Mouse (Mus musculus) midbrain, embryonic 11.5 days (tissue): ENCODE measurements around the gene Selenof. TPM values are rescaled to one million over a fixed set of nuclear protein-coding genes. Genes with fewer than 3 reads are reported as not detected.

ENCODE experiments used
- ATAC-seq: fragments of 200-750 bp; cut with Nextera tagmentation; 2 replicates; pipeline ENCODE4 v1.8.0; 2017; ENCODE audit warnings: moderate TSS enrichment, moderate library complexity; ENCODE audit not compliant: low FRiP score
- DNase-seq: peaks from one replicate; pipeline ENCODE4 v3.0.0; 2015; ENCODE audit warnings: low spot score; ENCODE audit errors: missing footprints
- H3K27ac ChIP-seq: fragments of 300-500 bp; sonication (generic); 2 replicates; pipeline ENCODE4 v1.5.1; 2014; ENCODE audit warnings: low read depth, low read length
- H3K27me3 ChIP-seq: fragments of 300-500 bp; sonication (generic); 2 replicates; pipeline ENCODE4 v1.6.1; 2014; ENCODE audit warnings: mild to moderate bottlenecking, low read length, moderate library complexity, mixed read lengths; ENCODE audit not compliant: control insufficient read depth, insufficient read depth
- H3K36me3 ChIP-seq: fragments of 300-500 bp; sonication (generic); 2 replicates; pipeline ENCODE4 v1.6.1; 2014; ENCODE audit warnings: mild to moderate bottlenecking, low read length, moderate library complexity, mixed read lengths; ENCODE audit not compliant: control insufficient read depth, insufficient read depth
- H3K4me1 ChIP-seq: fragments of 300-500 bp; sonication (generic); 2 replicates; pipeline ENCODE4 v1.6.1; 2014; ENCODE audit warnings: low read length; ENCODE audit not compliant: control insufficient read depth, insufficient read depth
- H3K4me2 ChIP-seq: fragments of 300-500 bp; sonication (generic); 2 replicates; pipeline ENCODE4 v1.6.1; 2014; ENCODE audit warnings: mild to moderate bottlenecking, moderate library complexity
- H3K4me3 ChIP-seq: fragments of 300-500 bp; sonication (generic); 2 replicates; pipeline ENCODE4 v1.5.1; 2014; ENCODE audit warnings: low read depth, low read length
- H3K9ac ChIP-seq: fragments of 300-500 bp; sonication (generic); 2 replicates; pipeline ENCODE4 v1.6.1; 2014; ENCODE audit warnings: low read length
- H3K9me3 ChIP-seq: fragments of 300-500 bp; sonication (generic); 2 replicates; pipeline ENCODE4 v1.6.1; 2016; ENCODE audit warnings: low read length; ENCODE audit not compliant: control insufficient read depth
- WGBS: fragments of 180-500 bp; shearing (Covaris S2); extraction: QIAGEN DNeasy Blood & Tissue Kit; methylation state at CpG from one replicate; pipeline ENCODE4 v1.1.7; 2014; 5-methylcytosine and 5-hydroxymethylcytosine counted together
- polyA plus RNA-seq: library from polyadenylated mRNA; unstranded; fragments of >200 nt; fragmentation: Nextera tagmentation; extraction: Ambion mirVana; gene quantifications from 2 replicates; pipeline ENCODE4 v1.2.1, GENCODE M21; 2014

Gene Selenof
- polyA plus RNA-seq, 1 experiment from 2014 or later, result 426 TPM

GRCm38 (mm10) chr3:144570816-144571487 lies 848 bp downstream of the Selenof start:
- ATAC-seq (no peak), DNase-seq (no peak)
- Histone ChIP-seq H3K4me2 (peak overlapping the region; percentile 51), H3K36me3 (no peaks in the 10 kb centered on the region), H3K9ac (peak overlapping the region; percentile 87), H3K4me3 (peak overlapping the region; percentile 74), H3K4me1 (peaks cover 16% of the 10 kb centered on the region), H3K27me3 (no peaks in the 10 kb centered on the region), H3K27ac (peak overlapping the region; percentile 90), H3K9me3 (no peaks in the 10 kb centered on the region)
- WGBS, result under 1% methylated on average over 25 of the region's 25 CpGs

GRCm38 (mm10) chr3:144574256-144574655 lies 4.2 kb downstream of the Selenof start:
- Histone ChIP-seq H3K4me3 (no peak overlapping the region), H3K9ac (no peak overlapping the region), H3K4me1 (peaks cover 8% of the 10 kb centered on the region), H3K27ac (no peak overlapping the region), H3K36me3 (peaks cover 6% of the 10 kb centered on the region), H3K9me3 (no peaks in the 10 kb centered on the region), H3K27me3 (no peaks in the 10 kb centered on the region), H3K4me2 (no peak overlapping the region)
- no peak for ATAC-seq
- peak; percentile 47 for DNase-seq
- 96% methylated on average over 7 of the region's 7 CpGs for WGBS

- Histone ChIP-seq H3K36me3 (peaks cover 11% of the 10 kb centered on the region), H3K4me1 (no peaks in the 10 kb centered on the region), H3K9ac (no peak overlapping the region), H3K9me3 (no peaks in the 10 kb centered on the region), H3K27me3 (no peaks in the 10 kb centered on the region), H3K4me2 (no peak overlapping the region), H3K4me3 (no peak overlapping the region), H3K27ac (no peak overlapping the region)
- WGBS, result 91% methylated on average over 10 of the region's 10 CpGs
- ATAC-seq (no peak), DNase-seq (peak; percentile 61)
These were observed 7.5 kb downstream of the Selenof start for GRCm38 (mm10) chr3:144577366-144578340.

GRCm38 (mm10) chr3:144578921-144579320 lies 8.8 kb downstream of the Selenof start:
- peaks cover 11% of the 10 kb centered on the region for H3K36me3 ChIP-seq

GRCm38 (mm10) chr3:144579796-144580195 lies 9.7 kb downstream of the Selenof start:
- ATAC-seq (no peak), DNase-seq (peak; percentile 6)
- Histone ChIP-seq H3K27me3 (no peaks in the 10 kb centered on the region), H3K9me3 (no peaks in the 10 kb centered on the region), H3K9ac (no peak overlapping the region), H3K4me2 (no peak overlapping the region), H3K27ac (no peak overlapping the region), H3K4me1 (no peaks in the 10 kb centered on the region), H3K36me3 (peaks cover 11% of the 10 kb centered on the region), H3K4me3 (no peak overlapping the region)
- 87% methylated on average over 5 of the region's 5 CpGs for WGBS

More at GRCm38 (mm10) chr3:144578921-144579320, 8.8 kb downstream of the Selenof start:
- no peak overlapping the region for H3K27ac ChIP-seq
- H3K4me2 ChIP-seq, result no peak overlapping the region
- no peak overlapping the region for H3K4me3 ChIP-seq
- no peak overlapping the region for H3K9ac ChIP-seq
- DNase-seq, result no peak
- WGBS, result 93% methylated on average over 4 of the region's 4 CpGs
- H3K27me3 ChIP-seq, result no peaks in the 10 kb centered on the region
- no peaks in the 10 kb centered on the region for H3K4me1 ChIP-seq
- no peak for ATAC-seq
- no peaks in the 10 kb centered on the region for H3K9me3 ChIP-seq

GRCm38 (mm10) chr3:144580281-144580680 lies 10.2 kb downstream of the Selenof start:
- DNase-seq (peak; percentile 61), ATAC-seq (no peak)
- no peak overlapping the region for H3K4me2 ChIP-seq
- no peaks in the 10 kb centered on the region for H3K4me1 ChIP-seq
- H3K36me3 ChIP-seq, result peaks cover 11% of the 10 kb centered on the region
- H3K9me3 ChIP-seq, result no peaks in the 10 kb centered on the region
- no peaks in the 10 kb centered on the region for H3K27me3 ChIP-seq
- H3K9ac ChIP-seq, result no peak overlapping the region
- 93% methylated on average over 7 of the region's 7 CpGs for WGBS
- H3K27ac ChIP-seq, result no peak overlapping the region
- H3K4me3 ChIP-seq, result no peak overlapping the region

- no peak overlapping the region for H3K27ac ChIP-seq
- H3K4me3 ChIP-seq, result no peak overlapping the region
- H3K27me3 ChIP-seq, result no peaks in the 10 kb centered on the region
- H3K36me3 ChIP-seq, result peaks cover 13% of the 10 kb centered on the region
- H3K4me1 ChIP-seq, result no peaks in the 10 kb centered on the region
- no peak overlapping the region for H3K4me2 ChIP-seq
- no peak overlapping the region for H3K9ac ChIP-seq
- DNase-seq (peak; percentile 6), ATAC-seq (no peak)
- H3K9me3 ChIP-seq, result no peaks in the 10 kb centered on the region
- WGBS, result 91% methylated on average over 3 of the region's 3 CpGs
These were observed 11.7 kb downstream of the Selenof start for GRCm38 (mm10) chr3:144581842-144582241.

- Histone ChIP-seq H3K36me3 (peaks cover 18% of the 10 kb centered on the region), H3K27ac (no peak overlapping the region), H3K4me2 (no peak overlapping the region), H3K27me3 (no peaks in the 10 kb centered on the region), H3K9ac (no peak overlapping the region), H3K4me1 (no peaks in the 10 kb centered on the region), H3K9me3 (no peaks in the 10 kb centered on the region), H3K4me3 (no peak overlapping the region)
- DNase-seq (peak; percentile 64), ATAC-seq (no peak)
- WGBS, result 95% methylated on average over 4 of the region's 4 CpGs
These were observed 12.2 kb downstream of the Selenof start for GRCm38 (mm10) chr3:144582306-144582705.

GRCm38 (mm10) chr3:144583789-144584188 lies 13.7 kb downstream of the Selenof start:
- Histone ChIP-seq H3K9ac (no peak overlapping the region), H3K36me3 (peaks cover 14% of the 10 kb centered on the region), H3K27ac (no peak overlapping the region), H3K4me2 (no peak overlapping the region), H3K4me3 (no peak overlapping the region), H3K9me3 (no peaks in the 10 kb centered on the region), H3K27me3 (no peaks in the 10 kb centered on the region), H3K4me1 (no peaks in the 10 kb centered on the region)
- peak; percentile 74 for DNase-seq
- WGBS, result 62% methylated on average over 5 of the region's 5 CpGs
- ATAC-seq, result no peak
